Mouse (Mus musculus): ENCODE measurements around the gene Bicdl2. TPM values are rescaled to one million over a fixed set of nuclear protein-coding genes. Genes with fewer than 3 reads are reported as not detected.

Bicdl2 gene
- polyA plus RNA-seq, 1 experiment from 2014 or later = 7.8 TPM

GRCm38 (mm10) chr17:23671519-23671918 lies 11.2 kb downstream of the Bicdl2 start:
- Histone ChIP-seq H3K4me3 (ENCODE audit: low read depth, low read length) (no peak overlapping the region), H3K9me3 (ENCODE audit: control insufficient read depth) (no peaks in the 10 kb centered on the region), H3K27ac (ENCODE audit: low read depth, low read length) (no peak overlapping the region), H3K4me1 (replicated peaks; ENCODE audit: control insufficient read depth, insufficient read depth, low read length) (peaks cover 20% of the 10 kb centered on the region), H3K27me3 (replicated peaks; ENCODE audit: control insufficient read depth, insufficient read depth, low read length) (no peaks in the 10 kb centered on the region), H3K36me3 (ENCODE audit: control insufficient read depth, insufficient read depth) (peaks cover 36% of the 10 kb centered on the region), H3K4me2 (replicated peaks; ENCODE audit: low read depth) (no peak overlapping the region), H3K9ac (ENCODE audit: low read depth, low read length) (no peak overlapping the region)
- TF ChIP-seq CTCF (IDR thresholded peaks at IDR 0.05; ENCODE audit: low read depth) = no peak
- no peak for ATAC-seq
- WGBS = 88% methylated on average over 3 of the region's 3 CpGs

GRCm38 (mm10) chr17:23672761-23673160 lies 12.5 kb downstream of the Bicdl2 start:
- 44% methylated on average over 3 of the region's 3 CpGs for WGBS
- peaks cover 28% of the 10 kb centered on the region for H3K4me1 ChIP-seq (replicated peaks; ENCODE audit: control insufficient read depth, insufficient read depth, low read length)
- peak overlapping the region; percentile 80 for H3K4me3 ChIP-seq (ENCODE audit: low read depth, low read length)

GRCm38 (mm10) chr17:23673424-23674073 lies 13.2 kb downstream of the Bicdl2 start, which contains the start of the genes Hcfc1r1 and Thoc6:
Hcfc1r1 (plus strand) TSS chr17:23673596.
Thoc6 (minus strand) TSS chr17:23673882.
- WGBS = under 1% methylated on average over 45 of the region's 45 CpGs
- no peaks in the 10 kb centered on the region for H3K27me3 ChIP-seq (replicated peaks; ENCODE audit: control insufficient read depth, insufficient read depth, low read length)
- peak; percentile 8; the same call in 1 of the 2 replicates for TF ChIP-seq CTCF (IDR thresholded peaks at IDR 0.05; ENCODE audit: low read depth)
- peak within 1 kb of the TSS; percentile 60 for H3K27ac ChIP-seq (ENCODE audit: low read depth, low read length)
- peak within 1 kb of the TSS; percentile 80 for H3K4me3 ChIP-seq (ENCODE audit: low read depth, low read length)
- ATAC-seq = peak; percentile 94
- H3K4me2 ChIP-seq (replicated peaks; ENCODE audit: low read depth) = peak within 1 kb of the TSS; percentile 97
- H3K4me1 ChIP-seq (replicated peaks; ENCODE audit: control insufficient read depth, insufficient read depth, low read length) = peaks cover 28% of the 10 kb centered on the region
- peak within 1 kb of the TSS; percentile 50 for H3K9ac ChIP-seq (ENCODE audit: low read depth, low read length)
- H3K9me3 ChIP-seq (ENCODE audit: control insufficient read depth) = no peaks in the 10 kb centered on the region
- H3K36me3 ChIP-seq (ENCODE audit: control insufficient read depth, insufficient read depth) = peaks cover 16% of the 10 kb centered on the region; the same call in 1 of the 2 replicates

More at GRCm38 (mm10) chr17:23672761-23673160, 12.5 kb downstream of the Bicdl2 start:
- no peak for ATAC-seq
- H3K9ac ChIP-seq (ENCODE audit: low read depth, low read length) = no peak overlapping the region
- H3K4me2 ChIP-seq (replicated peaks; ENCODE audit: low read depth) = peak overlapping the region; percentile 97
- no peak overlapping the region for H3K27ac ChIP-seq (ENCODE audit: low read depth, low read length)
- H3K9me3 ChIP-seq (ENCODE audit: control insufficient read depth) = no peaks in the 10 kb centered on the region
- no peak for TF ChIP-seq CTCF (IDR thresholded peaks at IDR 0.05; ENCODE audit: low read depth)
- no peaks in the 10 kb centered on the region for H3K27me3 ChIP-seq (replicated peaks; ENCODE audit: control insufficient read depth, insufficient read depth, low read length)
- H3K36me3 ChIP-seq (ENCODE audit: control insufficient read depth, insufficient read depth) = peaks cover 24% of the 10 kb centered on the region

DNA sequence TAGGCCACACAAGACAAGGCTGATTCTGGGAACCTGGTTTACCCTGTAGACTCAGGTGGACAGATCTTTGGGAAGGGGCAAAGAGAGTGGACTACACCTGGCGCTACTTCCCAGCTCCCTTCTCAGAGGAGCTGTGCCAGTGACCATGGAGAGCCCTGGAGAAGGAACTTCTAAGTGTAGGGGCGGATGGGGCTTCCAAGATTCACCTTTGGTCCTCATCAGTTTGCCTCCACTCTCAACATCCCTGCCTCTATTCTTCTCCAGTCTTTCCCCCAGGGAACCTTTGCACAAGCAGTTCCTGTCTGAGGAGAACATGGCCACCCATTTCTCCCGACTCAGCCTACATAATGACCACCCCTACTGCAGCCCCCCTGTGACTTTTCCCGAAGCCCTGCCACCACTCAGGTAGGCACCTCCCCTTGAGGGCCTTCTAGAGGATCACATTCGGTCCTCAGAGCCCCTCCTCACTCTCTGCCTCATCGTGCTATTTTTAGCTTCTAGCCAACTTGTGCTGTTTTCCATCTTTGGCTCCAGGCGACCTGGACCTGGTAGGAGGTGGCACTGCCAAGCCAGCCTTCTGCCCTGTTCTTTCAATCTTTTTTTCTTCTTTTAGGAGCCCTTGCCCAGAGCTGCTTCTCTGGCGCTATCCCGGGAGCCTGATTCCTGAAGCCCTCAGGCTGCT lies 14.1 kb downstream of the Bicdl2 start:
- 41% methylated on average over 9 of the region's 9 CpGs for WGBS
- peak overlapping the region; percentile 50 for H3K9ac ChIP-seq (ENCODE audit: low read depth, low read length)
- no peaks in the 10 kb centered on the region for H3K9me3 ChIP-seq (ENCODE audit: control insufficient read depth)
- peak overlapping the region; percentile 80 for H3K4me3 ChIP-seq (ENCODE audit: low read depth, low read length)
- H3K4me1 ChIP-seq (replicated peaks; ENCODE audit: control insufficient read depth, insufficient read depth, low read length) = peaks cover 28% of the 10 kb centered on the region
- peaks cover 7% of the 10 kb centered on the region; the same call in 1 of the 2 replicates for H3K36me3 ChIP-seq (ENCODE audit: control insufficient read depth, insufficient read depth)
- ATAC-seq = no peak
- peak overlapping the region; percentile 60 for H3K27ac ChIP-seq (ENCODE audit: low read depth, low read length)
- TF ChIP-seq CTCF (IDR thresholded peaks at IDR 0.05; ENCODE audit: low read depth) = no peak
- peaks cover 8% of the 10 kb centered on the region for H3K27me3 ChIP-seq (replicated peaks; ENCODE audit: control insufficient read depth, insufficient read depth, low read length)
- H3K4me2 ChIP-seq (replicated peaks; ENCODE audit: low read depth) = peak overlapping the region; percentile 97

DNA sequence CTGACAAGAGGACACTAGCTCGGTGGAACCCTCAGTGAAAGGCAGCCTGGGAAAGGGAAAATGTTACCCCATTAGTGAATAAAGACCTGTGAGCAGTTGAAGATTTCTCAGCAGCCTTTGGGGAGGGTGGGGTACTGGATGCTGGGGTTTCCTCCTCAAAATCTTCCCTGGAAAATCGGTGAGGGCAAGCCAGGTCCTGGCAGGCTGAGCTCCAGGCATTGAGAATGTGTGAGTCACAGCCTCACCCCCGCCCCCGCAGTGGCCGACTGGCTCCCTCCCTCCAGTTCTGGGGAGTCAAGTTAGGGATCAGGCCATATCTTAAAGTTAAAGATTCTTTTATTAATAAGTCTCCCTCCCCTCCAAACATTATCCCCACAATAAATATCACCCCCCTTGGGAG lies 14.8 kb downstream of the Bicdl2 start:
- Histone ChIP-seq H3K9ac (ENCODE audit: low read depth, low read length) (no peak overlapping the region), H3K27me3 (replicated peaks; ENCODE audit: control insufficient read depth, insufficient read depth, low read length) (peaks cover 14% of the 10 kb centered on the region), H3K36me3 (ENCODE audit: control insufficient read depth, insufficient read depth) (peaks cover 2% of the 10 kb centered on the region; the same call in 1 of the 2 replicates), H3K9me3 (ENCODE audit: control insufficient read depth) (no peaks in the 10 kb centered on the region), H3K4me3 (ENCODE audit: low read depth, low read length) (no peak overlapping the region), H3K27ac (ENCODE audit: low read depth, low read length) (peak overlapping the region; percentile 60; the same call in 1 of the 2 replicates), H3K4me1 (replicated peaks; ENCODE audit: control insufficient read depth, insufficient read depth, low read length) (peaks cover 28% of the 10 kb centered on the region), H3K4me2 (replicated peaks; ENCODE audit: low read depth) (peak overlapping the region; percentile 97)
- no peak for ATAC-seq
- TF ChIP-seq CTCF (IDR thresholded peaks at IDR 0.05; ENCODE audit: low read depth) = no peak
- 36% methylated on average over 5 of the region's 5 CpGs for WGBS

DNA sequence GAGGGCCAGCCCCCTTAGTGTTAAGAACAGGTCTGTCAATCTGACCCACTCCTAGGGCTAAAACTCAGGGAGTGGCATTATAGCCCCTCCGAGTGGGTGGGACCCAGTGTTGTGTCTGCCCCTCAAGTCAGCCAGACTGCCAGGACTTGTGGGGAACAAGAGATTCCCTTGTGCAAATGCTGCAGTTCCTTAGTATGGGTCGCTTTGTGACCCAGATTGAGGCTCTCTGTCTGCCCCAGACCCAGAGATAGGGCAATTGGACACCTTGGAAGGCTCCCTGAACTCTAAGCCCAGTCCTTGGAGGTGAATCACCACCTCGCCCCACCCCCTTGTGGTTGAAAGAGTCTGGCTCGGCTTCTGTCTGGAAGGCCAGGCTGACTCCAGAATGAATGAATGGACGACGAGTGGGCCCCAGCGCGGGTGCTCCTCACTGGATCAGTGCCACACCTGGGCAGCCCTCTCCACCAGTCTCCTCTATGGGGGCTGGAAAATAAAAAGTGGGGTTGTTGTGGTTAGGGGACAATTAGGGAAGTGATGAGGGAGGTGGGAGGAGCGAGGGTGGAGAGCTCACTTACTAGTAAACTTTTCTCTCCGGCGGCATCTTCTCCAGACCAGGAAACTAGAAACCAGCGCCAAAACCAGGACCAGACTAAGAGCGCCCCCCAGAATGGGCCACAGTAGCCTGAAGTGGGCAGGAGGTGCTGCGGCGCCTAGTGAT lies 15.4 kb downstream of the Bicdl2 start:
- Histone ChIP-seq H3K4me3 (ENCODE audit: low read depth, low read length) (peak overlapping the region; percentile 65), H3K27ac (ENCODE audit: low read depth, low read length) (peak overlapping the region; percentile 28; the same call in 1 of the 2 replicates), H3K36me3 (ENCODE audit: control insufficient read depth, insufficient read depth) (no peaks in the 10 kb centered on the region), H3K4me1 (replicated peaks; ENCODE audit: control insufficient read depth, insufficient read depth, low read length) (peaks cover 28% of the 10 kb centered on the region), H3K4me2 (replicated peaks; ENCODE audit: low read depth) (peak overlapping the region; percentile 97), H3K9me3 (ENCODE audit: control insufficient read depth) (no peaks in the 10 kb centered on the region), H3K27me3 (replicated peaks; ENCODE audit: control insufficient read depth, insufficient read depth, low read length) (peaks cover 19% of the 10 kb centered on the region), H3K9ac (ENCODE audit: low read depth, low read length) (no peak overlapping the region)
- ATAC-seq = peak; percentile 16; the same call in 1 of the 2 replicates
- WGBS = 16% methylated on average over 15 of the region's 15 CpGs
- TF ChIP-seq CTCF (IDR thresholded peaks at IDR 0.05; ENCODE audit: low read depth) = peak; percentile 54
